Mouse (Mus musculus) hindlimb bud, embryonic 11.5 days (tissue): ENCODE results near the gene Sorbs2.

Source experiments
- DNase-seq: peaks from one replicate; pipeline ENCODE4 v3.0.0-alpha.2; 2012; ENCODE audit warnings: low read depth, low spot score; ENCODE audit errors: extremely low spot score

The Sorbs2 gene

DNA sequence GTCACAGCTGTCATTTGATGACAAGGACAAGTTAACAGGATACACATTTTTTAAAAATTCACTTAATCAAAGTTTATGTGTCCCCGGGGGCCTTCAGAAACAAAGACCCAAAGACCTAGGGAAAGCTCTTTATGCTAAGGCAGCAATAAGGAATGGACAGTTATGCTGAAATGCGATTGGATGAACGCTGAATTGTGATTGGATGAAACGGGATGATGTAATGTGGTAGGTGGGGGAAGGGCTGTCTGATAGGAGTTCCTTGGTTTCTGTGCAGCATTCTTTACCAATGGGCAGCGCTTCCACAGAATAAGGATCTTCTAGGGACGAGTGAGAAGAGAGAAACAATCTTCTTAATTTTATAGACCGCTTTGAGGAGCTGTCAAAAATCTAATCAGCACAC is 108.0 kb downstream of the Sorbs2 start:
- DNase-seq = no peak

DNA sequence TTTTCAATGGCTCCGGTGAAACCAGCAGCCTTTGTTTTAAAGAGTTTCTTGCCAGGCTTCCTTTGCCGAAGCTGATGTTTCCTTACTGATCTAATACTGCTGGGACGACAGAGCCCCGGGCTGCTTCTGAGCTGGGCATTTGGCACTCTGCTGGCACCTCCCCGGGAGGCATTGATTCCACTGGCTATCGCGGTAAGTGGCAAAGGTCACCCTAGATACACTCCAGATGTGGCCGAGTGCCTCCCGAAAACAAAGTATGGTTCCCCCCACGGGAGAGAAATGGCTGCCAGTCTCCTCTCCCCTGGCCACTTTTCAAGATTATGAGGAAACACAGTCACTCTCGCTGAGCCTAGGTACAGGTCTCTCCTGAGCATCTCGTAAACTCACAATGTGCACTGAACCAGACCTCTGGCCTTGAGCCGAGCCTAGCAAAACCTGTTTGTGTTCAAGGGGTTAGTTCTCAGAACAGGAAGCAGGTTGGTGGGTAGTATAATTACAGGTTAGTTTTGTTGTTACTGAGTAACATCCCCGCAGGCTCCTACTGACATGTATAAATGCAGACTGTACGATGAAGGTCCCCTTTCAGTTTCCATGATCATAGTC is 114.1 kb downstream of the Sorbs2 start:
- no peak for DNase-seq

- no peak for DNase-seq
These were observed 118.8 kb downstream of the Sorbs2 start for GRCm38 (mm10) chr8:45626406-45626805.

DNA sequence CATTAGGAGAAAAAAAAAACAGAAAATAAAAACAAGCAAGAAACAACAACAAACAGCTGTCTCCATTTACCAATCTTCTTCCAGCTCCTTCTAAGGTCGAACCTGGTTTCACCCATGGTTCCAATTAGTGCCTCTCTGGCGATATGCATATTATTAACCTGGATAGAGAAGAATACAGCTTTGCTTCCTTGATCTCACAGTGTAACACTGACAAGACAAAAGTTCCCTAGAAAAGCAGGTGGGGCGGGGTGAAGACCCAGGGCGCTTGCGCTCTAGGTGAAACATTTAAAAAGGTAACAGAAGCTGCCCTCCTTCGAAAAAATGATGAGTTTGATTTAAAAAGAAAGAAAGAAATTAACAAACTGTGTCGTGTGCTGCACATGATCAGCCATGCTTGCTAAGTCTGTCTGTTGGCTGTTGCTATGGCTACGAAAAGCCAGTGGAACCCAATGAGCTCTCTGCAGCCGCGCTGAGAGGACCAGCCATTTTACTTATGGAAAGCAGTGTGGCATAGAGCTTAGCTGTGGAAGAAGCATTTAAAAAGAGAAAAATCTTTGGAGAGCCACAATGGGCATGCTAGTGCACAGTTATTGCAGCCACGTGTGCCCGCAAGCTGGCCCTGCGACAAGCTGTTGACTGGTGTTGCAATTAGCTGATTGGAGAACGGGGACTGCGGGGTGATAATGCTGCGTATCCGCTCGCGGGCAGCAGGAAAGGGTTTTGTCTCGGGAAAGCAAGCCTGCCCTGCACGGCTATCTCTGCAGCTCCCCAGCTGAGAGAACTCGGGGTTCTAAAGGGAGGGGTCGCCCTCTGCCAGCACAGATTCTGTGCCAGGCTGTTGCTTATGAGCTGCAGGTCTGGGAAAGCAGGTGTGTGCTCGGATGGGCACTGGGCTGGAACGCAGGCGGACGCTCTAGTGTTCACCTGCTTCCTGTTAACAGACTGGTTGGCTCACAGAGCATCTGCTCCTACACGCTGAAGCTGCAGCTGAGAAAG is 120.0 kb downstream of the Sorbs2 start:
- peak; percentile 49 for DNase-seq

GRCm38 (mm10) chr8:45628421-45629065 is 121.0 kb downstream of the Sorbs2 start:
- no peak for DNase-seq

GRCm38 (mm10) chr8:45629066-45629430 is 121.5 kb downstream of the Sorbs2 start:
- DNase-seq = no peak

GRCm38 (mm10) chr8:45631023-45631422 is 123.4 kb downstream of the Sorbs2 start:
- DNase-seq = no peak

- no peak for DNase-seq
These were observed 127.6 kb downstream of the Sorbs2 start for GRCm38 (mm10) chr8:45635155-45635554.

DNA sequence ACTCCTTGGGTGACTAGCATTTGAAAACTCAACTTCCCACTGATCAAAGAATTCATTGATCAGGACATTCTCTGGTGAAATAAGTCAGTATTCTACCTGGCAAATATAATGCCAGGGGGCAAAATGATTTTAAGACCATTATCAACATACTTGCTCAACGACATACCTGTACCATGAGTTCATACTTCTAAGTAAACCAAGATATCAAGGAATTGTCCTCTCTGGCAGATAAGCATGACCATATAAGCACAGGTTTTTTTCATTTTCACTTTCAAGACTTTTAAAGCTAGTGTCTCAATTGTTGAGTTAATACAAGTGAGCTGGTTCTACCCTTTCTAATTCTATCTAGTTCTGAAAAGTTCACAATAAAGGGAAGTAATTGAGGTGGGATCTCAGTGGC is 130.2 kb downstream of the Sorbs2 start:
- no peak for DNase-seq

DNA sequence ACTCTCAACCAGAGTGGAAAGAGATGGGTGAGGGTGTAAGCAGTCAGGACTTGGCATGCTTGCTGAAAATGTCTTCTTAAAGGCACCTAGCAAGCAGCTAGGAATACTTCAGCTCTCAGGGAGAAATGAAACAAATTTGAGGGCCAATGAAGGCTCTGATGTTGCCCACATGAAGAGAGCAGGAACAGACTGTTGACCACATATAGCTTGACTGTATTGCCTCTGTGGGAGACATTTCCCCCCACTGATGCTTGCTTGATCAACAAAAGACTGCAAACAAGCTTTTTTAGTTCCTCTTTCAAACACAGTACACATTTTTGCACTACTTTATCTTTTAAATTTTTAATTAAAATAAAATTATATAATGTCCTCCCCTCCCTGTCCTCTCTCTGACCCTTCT is 131.9 kb downstream of the Sorbs2 start:
- DNase-seq = no peak

GRCm38 (mm10) chr8:45644651-45645050 is 137.1 kb downstream of the Sorbs2 start:
- DNase-seq = no peak

DNA sequence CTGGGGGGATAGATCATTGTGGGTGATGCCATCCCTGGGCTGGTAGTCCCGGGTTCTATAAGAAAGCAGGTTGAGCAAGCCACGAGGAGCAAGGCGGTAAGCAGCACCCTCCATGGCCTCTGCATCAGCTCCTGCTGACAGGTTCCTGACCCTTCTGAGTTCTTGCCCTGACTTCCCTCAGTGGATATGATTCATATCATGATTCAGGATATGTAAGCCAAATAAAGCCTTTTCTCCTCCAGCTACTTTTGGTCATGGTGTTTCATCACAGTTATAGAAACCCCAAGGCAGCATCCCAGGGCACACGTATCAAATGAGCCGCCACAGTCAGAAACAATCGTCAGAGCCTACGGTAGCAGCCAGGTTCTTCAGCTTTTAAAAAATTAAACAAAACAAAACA is 141.5 kb downstream of the Sorbs2 start:
- no peak for DNase-seq

- DNase-seq = no peak
These were observed 142.4 kb downstream of the Sorbs2 start for GRCm38 (mm10) chr8:45649966-45650365.

- no peak for DNase-seq
These were observed 150.4 kb downstream of the Sorbs2 start for GRCm38 (mm10) chr8:45658021-45658420.

GRCm38 (mm10) chr8:45658458-45659325 is 151.1 kb downstream of the Sorbs2 start:
- DNase-seq = no peak

GRCm38 (mm10) chr8:45659473-45659872 is 151.9 kb downstream of the Sorbs2 start:
- no peak for DNase-seq

DNA sequence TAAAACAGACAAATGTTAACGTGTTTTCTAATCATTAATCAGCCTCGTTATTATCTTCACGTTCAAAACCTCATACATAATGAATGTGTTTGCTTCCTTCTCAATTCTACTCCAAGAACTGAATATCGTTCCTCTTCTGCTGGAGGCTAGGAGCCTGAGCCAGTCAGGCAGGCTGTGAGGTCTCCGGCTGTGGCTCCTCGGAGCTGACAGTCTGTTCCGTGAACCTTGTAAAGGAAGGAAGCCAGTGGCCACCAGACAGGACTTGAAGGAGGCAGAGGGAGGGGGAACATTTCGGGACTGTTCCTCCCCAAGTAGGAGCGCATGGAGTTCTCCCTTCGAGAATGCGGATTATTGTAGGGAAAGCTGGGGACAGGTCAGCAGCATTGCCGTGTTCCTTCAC is 153.0 kb downstream of the Sorbs2 start:
- no peak for DNase-seq

GRCm38 (mm10) chr8:45661605-45662004 is 154.0 kb downstream of the Sorbs2 start:
- no peak for DNase-seq

- DNase-seq = no peak
These were observed 158.6 kb downstream of the Sorbs2 start for GRCm38 (mm10) chr8:45666221-45666620.

DNA sequence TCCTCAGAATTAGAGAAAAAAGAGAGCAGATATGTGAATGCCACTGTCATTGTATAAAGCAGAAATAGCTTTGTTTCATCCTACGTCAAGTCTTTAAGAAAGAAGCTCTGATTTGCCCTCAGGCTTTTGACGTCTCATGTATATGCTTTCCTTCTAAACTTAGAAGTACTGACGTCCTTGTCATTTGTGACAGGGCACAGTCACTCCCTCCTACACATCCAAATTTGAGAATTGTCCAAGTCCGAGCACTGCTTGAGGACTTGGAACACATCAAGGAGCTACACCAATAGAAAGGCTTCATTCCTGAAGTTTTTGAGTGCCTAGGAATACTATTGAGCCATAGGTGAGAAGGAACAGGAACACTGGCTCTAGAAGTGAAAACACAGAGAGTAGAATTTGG is 165.6 kb downstream of the Sorbs2 start:
- no peak for DNase-seq

DNA sequence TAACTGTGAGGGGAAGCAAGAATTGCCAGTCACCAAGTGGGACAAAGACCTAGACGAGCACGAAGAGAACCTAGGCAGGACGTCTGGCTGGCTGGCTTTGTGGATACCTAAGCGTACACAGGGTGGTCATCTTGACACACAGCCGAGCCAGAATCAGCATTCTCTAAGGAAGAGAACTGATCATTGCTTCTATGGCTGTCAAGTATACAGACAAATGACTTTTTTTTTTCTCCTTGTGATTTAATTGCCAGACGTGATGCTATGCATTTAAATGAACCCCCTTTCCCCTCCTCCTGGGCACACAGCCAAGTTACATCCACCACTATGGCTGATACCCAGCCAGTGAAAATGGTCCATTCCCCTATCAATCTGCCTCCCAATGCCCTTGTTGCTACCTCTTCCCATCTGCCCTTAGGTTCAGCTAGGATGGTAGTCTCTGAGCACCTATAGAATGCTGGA is 168.3 kb downstream of the Sorbs2 start:
- DNase-seq = no peak
